Mouse (Mus musculus): Measurements from ENCODE around the gene Esm1.

GRCm38 (mm10) chr13:113211345-113211744 lies 1.9 kb downstream of the Esm1 start:
- TF ChIP-seq POLR2A (IDR thresholded peaks at IDR 0.05; ENCODE audit: low read depth, low read length) (no peak), CTCF (IDR thresholded peaks at IDR 0.05; ENCODE audit: extremely low read depth, insufficient read length, insufficient replicate concordance, low read depth, low read length) (no peak)

Measured in small intestine, adult 2 months (tissue).